Mouse (Mus musculus) embryonic facial prominence, embryonic 14.5 days (tissue): Measurements from ENCODE around the gene Tsga10. TPM values are rescaled to one million over a fixed set of nuclear protein-coding genes. Genes with fewer than 3 reads are reported as not detected.

Experiments
- ATAC-seq: fragments of 200-750 bp; cut with Nextera tagmentation; 2 replicates; pipeline ENCODE4 v1.8.0; 2017; ENCODE audit warnings: low read depth, moderate number of reproducible peaks, moderate TSS enrichment
- DNase-seq: peaks from one replicate; pipeline ENCODE4 v3.0.0-alpha.2; 2015; ENCODE audit warnings: low spot score
- H3K27ac ChIP-seq: fragments of 300-500 bp; sonication (generic); replicated peaks from 2 replicates; pipeline ENCODE4 v1.5.1; 2014; ENCODE audit warnings: low read depth, mild to moderate bottlenecking, low read length, moderate library complexity
- H3K27me3 ChIP-seq: fragments of 300-500 bp; sonication (generic); replicated peaks from 2 replicates; pipeline ENCODE4 v1.6.1; 2014; ENCODE audit warnings: low read length; ENCODE audit not compliant: control insufficient read depth, insufficient read depth
- H3K36me3 ChIP-seq: fragments of 300-500 bp; sonication (generic); 2 replicates; pipeline ENCODE4 v1.6.1; 2014; ENCODE audit warnings: low read length, mixed read lengths; ENCODE audit not compliant: control insufficient read depth, insufficient read depth
- H3K4me1 ChIP-seq: fragments of 300-500 bp; sonication (generic); 2 replicates; pipeline ENCODE4 v1.6.1; 2014; ENCODE audit warnings: antibody characterized with exemption, low read length; ENCODE audit not compliant: control insufficient read depth, insufficient read depth
- H3K4me2 ChIP-seq: fragments of 300-500 bp; sonication (generic); 2 replicates; pipeline ENCODE4 v1.6.1; 2014; ENCODE audit warnings: low read depth, mild to moderate bottlenecking, low read length, moderate library complexity, mixed read lengths
- H3K4me3 ChIP-seq: fragments of 300-500 bp; sonication (generic); 2 replicates; pipeline ENCODE4 v1.5.1; 2014; ENCODE audit warnings: low read depth, mild to moderate bottlenecking, low read length
- H3K9ac ChIP-seq: fragments of 300-500 bp; sonication (generic); 2 replicates; pipeline ENCODE4 v1.6.1; 2014; ENCODE audit warnings: low read depth, mild to moderate bottlenecking, low read length, moderate library complexity, mixed read lengths
- H3K9me3 ChIP-seq: fragments of 300-500 bp; sonication (generic); 2 replicates; pipeline ENCODE4 v1.6.1; 2016; ENCODE audit warnings: low read length; ENCODE audit not compliant: control insufficient read depth
- WGBS: fragments of 180-500 bp; shearing (Covaris S2); extraction: QIAGEN DNeasy Blood & Tissue Kit; methylation state at CpG from one replicate; pipeline ENCODE4 v1.1.7; 2014; 5-methylcytosine and 5-hydroxymethylcytosine counted together
- polyA plus RNA-seq: library from polyadenylated mRNA; unstranded; fragments of >200 nt; fragmentation: Nextera tagmentation; extraction: Ambion mirVana; gene quantifications from 2 replicates; pipeline ENCODE4 v1.2.1, GENCODE M21; 2014

The Tsga10 gene
- polyA plus RNA-seq, 1 experiment from 2014 or later = 7.2 TPM

DNA sequence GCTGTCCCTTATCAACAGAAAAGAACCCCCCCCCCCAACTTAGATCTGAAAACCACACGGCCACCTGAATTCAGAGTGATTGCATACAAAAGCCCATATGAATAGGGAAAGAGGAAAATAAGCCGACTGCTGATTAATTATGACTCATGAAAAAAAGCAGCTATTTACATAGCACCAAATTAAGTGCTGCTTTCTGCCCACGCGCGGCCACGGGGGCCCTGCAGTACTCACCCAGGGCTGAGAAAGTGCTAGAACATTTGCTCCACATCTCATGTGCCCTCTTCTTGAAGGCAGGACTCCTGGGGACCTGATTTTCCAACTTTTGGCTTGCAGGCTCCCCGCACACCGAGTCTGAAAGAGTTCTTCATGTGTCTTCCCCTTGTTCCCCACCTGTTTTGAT lies 156.5 kb downstream of the Tsga10 start:
- Histone ChIP-seq H3K9me3 (no peaks in the 10 kb centered on the region), H3K27ac (no peak overlapping the region), H3K4me2 (no peak overlapping the region), H3K9ac (no peak overlapping the region), H3K4me1 (no peaks in the 10 kb centered on the region), H3K36me3 (no peaks in the 10 kb centered on the region), H3K4me3 (no peak overlapping the region), H3K27me3 (no peaks in the 10 kb centered on the region)
- 87% methylated on average over 8 of the region's 8 CpGs for WGBS
- ATAC-seq (no peak), DNase-seq (no peak)

- H3K36me3 ChIP-seq = no peaks in the 10 kb centered on the region
- H3K4me3 ChIP-seq = no peak overlapping the region
- H3K27ac ChIP-seq = no peak overlapping the region
- no peaks in the 10 kb centered on the region for H3K9me3 ChIP-seq
- DNase-seq (no peak), ATAC-seq (no peak)
- no peaks in the 10 kb centered on the region for H3K4me1 ChIP-seq
- H3K9ac ChIP-seq = no peak overlapping the region
- no peaks in the 10 kb centered on the region for H3K27me3 ChIP-seq
- WGBS = 93% methylated on average over 6 of the region's 6 CpGs
- H3K4me2 ChIP-seq = no peak overlapping the region
Observed at GRCm38 (mm10) chr1:37708270-37708955, 157.8 kb downstream of the Tsga10 start.

Other genes starting within 250 kb of the Tsga10 start
- 4.6 and 6.5 TPM in 2 replicates for gene 2010300C02Rik, start 146.3 kb downstream of the Tsga10 start, polyA plus RNA-seq
- 9.6 TPM in 2 replicates for gene Lipt1, start 5.3 kb upstream of the Tsga10 start, polyA plus RNA-seq
- gene Mitd1, start 24.0 kb upstream of the Tsga10 start, polyA plus RNA-seq = 22.1 and 22.6 TPM in 2 replicates
- 263 and 284 TPM in 2 replicates for gene Mrpl30, start 24.0 kb upstream of the Tsga10 start, polyA plus RNA-seq
- 0.11 TPM in 1 of 2 replicates, not detected in the other for gene Lyg2, start 50.1 kb upstream of the Tsga10 start, polyA plus RNA-seq
- gene Lyg1, start 91.3 kb upstream of the Tsga10 start, polyA plus RNA-seq = not detected in 2 replicates
- gene Txndc9, start 131.5 kb upstream of the Tsga10 start, polyA plus RNA-seq = 125 and 130 TPM in 2 replicates
- 24.5 and 25.1 TPM in 2 replicates for gene Eif5b, start 131.6 kb upstream of the Tsga10 start, polyA plus RNA-seq